Mouse (Mus musculus): ENCODE data around the gene Kazn.

Kazn gene

DNA sequence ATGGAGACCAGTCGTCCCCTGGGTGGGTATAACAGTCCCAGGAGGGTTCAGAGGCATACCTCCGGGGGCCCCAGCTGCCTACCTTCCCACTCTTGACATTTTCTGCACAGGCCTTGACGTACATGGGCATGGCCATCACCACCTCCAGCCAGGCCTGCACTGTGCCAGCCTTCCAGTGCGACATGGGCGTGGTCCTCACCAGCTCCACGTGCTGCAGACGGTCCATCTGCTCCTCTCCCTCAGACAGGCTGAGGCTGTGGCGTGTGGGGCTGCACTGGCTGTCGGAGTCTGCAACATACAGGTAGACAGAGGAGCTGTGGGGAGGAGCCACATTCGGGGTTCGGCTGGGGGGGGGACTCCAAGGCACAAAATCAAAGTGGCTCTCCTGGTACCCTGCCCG lies 121.2 kb downstream of the Kazn start:
- DNase-seq (ENCODE audit: low read depth) = no peak

DNA sequence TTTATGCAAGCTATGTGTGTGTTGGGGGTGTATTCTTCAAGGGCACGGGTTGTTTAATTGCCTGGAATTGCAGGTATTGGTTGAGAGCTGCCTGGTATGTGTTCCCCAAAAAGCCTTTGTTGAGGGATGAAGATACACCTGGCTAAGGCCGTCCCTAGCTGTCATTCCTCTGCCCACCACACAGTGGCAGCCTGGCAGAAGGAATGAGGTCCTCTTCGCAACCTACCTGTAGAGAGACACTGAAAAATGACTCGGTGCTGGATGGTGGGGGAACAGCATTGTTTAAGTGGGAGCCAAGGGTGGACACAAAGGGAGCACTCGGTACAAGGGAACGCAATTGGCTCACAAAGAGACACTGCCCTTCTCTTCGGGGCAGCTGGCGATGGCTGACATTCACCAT lies 125.9 kb downstream of the Kazn start:
- no peak for DNase-seq (ENCODE audit: low read depth)

DNA sequence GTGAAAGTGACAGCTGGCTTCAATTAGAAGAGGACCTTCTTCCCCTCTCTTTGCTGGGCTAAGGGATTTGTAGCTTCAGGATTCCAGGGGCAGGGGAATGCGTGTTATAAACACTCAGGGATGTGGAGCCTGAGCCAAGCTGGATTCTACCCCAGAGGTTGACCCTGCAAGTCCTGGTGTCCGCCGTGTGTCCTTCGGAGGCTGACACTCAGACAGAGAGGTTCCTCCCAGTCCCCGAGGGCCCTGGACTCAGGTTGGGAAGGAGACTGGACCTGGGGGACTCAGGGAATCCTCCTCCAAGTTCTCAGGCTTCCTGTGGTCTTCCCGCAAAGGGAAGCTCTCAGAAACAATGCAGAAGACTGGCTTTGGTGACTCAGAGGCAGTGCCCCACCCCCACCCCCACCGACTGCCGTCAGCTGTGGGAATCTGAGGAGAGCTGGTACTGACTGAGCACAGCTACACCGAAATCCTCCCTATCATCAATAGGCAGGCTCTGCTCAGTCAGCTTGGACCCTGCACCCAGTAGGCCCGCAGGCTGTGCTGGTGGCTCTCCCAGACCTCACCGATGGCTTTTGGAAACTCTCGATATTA lies 136.0 kb downstream of the Kazn start:
- peak; percentile 7 for DNase-seq (ENCODE audit: low read depth)

DNA sequence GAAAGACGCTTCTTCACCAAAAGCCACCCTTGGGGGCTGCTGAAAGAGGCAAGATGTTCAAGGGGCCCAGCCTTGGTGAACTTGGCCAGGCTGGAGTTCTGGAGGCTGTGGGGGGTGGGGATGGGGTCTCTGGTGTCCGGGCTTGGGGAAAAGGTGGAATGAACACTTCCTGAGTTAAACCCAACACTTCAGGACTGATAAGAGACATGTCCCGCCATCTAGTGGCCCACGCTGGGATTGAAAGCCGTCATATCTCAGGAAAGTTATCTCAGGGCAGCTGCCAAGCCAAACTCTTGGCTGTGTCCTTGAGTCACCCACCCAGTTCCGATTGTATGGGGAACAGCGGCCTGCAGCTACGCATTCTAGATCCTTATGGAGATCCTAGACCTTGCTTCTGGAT lies 140.9 kb downstream of the Kazn start:
- DNase-seq (ENCODE audit: low read depth) = peak; percentile 57

DNA sequence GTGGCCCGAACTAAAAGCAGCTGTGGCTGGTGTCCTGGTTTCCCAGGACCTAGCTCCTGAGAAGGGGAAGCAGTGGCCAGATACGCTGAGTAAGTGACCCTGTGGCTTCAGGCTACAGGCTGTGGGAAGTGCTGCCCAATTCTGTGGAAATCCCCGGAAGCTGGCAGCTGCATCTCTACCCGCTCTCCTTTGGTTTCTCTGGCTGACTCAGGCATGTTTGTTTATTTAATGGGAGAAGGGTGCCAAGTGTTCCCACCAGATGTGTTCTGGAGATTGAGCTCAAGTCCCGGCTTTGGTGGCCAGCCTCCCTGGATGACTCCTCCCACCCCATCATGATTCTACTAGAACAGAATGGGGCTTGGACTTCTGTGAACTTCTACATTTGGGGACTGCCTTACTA lies 141.3 kb downstream of the Kazn start:
- peak; percentile 96 for DNase-seq (ENCODE audit: low read depth)

DNA sequence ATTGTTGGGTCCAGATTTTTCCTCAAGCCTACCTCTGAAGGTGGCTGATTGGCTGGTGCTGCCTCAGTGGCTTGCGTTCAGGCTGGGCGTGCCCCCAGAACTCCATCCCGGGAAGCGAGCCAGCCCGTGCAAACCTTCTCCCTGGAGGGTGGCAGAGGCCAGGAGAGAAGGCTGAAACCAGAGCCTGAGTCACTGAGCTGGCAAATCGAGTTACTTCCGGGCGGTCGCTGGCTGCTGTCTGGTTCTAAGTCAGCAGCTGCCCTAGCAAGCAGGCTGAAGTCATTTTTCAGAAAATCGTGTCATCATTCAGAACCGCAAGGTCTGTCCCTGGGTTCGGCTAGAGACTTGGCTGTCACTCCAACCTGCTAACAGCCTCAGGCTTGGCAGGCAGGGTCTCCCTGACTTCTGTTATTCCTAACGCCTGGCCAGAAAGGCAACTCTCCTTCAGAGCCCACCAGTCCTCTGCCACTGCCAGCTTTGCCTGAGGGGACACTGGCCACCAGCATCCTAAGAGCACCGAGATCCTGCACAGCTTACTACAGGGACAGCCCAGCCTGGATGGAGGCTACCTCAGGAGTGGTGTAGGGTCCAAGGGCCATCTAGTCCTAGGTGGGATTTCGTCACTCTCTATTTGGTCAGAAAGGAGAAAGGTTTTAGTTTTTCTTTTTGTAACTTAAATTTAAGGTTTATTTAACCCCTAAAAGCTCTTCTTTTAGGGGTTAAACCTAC lies 143.5 kb downstream of the Kazn start:
- DNase-seq (ENCODE audit: low read depth) = peak; percentile 88

DNA sequence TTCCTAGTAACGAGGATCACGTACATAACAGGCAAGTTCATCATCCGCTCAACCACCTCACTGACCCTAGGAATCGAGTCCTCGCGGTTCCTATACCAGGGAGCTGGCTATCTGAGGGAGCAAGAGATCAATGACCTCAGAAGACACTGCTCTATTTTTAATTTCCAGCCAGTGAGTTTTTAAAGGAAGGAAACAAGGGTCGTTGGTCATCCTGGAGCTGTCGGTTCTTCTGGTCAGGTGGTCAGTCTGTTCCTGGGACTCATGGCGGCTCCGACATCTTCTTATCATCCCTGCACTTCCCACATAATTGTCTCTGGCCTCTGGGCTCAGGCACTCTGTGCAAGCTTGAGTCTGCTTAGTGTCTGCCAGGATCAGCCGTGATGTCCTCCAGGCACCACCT lies 144.8 kb downstream of the Kazn start:
- no peak for DNase-seq (ENCODE audit: low read depth)

DNA sequence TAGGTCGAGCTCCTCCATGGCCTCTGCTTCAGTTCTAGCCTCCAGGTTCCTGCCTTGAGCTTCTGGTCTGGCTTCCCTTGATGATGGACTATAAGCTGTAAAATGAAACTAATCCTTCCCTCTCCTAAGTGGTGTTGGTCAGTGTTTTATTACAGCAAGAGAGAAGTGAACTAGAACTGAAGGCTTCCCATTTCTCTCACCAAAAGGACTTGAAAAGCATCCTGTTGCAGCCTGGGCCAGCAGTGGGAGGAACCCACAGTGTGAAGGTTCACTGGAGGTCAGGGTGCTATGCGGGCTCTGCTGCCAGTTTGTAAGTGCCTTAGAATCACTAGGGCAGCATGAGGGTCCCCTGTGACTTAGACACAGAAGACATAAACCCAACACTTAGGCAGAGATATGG lies 148.1 kb downstream of the Kazn start:
- DNase-seq (ENCODE audit: low read depth) = no peak

DNA sequence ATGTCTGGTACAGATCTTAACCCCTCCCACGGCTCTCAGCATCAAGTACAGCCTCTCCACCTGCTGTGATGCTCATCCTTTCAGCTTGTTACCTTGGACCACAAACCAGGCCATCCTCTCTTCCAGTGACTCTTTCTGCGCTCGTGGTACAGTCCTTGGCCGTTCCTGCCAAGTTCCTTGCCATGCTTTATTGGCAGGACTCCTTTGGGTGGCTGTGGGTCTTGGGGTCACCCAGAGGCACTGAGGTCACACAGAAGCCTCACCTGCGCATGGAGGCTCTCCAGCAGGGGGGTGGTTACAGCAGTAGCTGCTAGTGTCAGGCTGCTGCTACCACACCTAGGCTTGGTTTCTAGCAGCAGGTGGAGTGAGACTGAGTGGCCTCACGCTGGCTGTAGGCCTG lies 149.2 kb downstream of the Kazn start:
- no peak for DNase-seq (ENCODE audit: low read depth)

DNA sequence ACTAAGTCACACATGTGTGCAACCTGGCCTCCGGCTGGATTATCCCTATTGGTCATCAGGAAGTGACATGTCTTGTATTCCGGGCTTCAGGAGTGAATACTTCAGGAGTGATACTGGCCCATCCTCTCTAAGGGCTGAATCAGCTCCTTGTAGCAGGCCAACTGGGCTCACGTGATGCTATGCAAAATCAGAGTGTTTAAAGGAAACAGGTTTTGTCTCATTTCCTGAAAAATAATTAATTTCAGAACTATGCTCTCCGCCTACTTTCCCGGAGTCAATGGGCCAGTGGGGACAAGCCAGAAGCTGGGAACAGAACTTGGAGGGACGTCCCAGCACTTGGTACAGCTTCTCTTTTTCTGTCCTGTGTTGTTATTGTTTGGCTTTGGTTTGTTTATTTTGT lies 150.4 kb downstream of the Kazn start:
- DNase-seq (ENCODE audit: low read depth) = no peak

DNA sequence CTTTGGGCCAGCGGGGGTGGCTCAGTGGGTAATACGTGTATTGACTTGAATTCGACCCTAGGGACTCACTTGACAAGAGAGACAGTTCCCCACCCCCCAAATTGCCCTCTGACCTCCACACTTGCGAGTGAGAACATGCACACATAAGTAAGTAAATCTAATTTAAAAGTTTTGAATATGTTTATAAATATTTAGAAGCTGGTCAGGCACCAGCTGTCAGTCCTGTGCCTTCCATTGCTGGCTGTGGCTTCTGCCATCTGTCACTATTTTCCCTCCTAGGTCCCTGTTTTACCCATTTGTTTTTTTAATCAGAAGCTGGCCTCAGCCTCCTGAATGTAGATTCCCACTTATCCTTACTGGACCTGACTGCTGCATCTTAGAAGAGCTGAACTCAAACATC lies 150.8 kb downstream of the Kazn start:
- no peak for DNase-seq (ENCODE audit: low read depth)

DNA sequence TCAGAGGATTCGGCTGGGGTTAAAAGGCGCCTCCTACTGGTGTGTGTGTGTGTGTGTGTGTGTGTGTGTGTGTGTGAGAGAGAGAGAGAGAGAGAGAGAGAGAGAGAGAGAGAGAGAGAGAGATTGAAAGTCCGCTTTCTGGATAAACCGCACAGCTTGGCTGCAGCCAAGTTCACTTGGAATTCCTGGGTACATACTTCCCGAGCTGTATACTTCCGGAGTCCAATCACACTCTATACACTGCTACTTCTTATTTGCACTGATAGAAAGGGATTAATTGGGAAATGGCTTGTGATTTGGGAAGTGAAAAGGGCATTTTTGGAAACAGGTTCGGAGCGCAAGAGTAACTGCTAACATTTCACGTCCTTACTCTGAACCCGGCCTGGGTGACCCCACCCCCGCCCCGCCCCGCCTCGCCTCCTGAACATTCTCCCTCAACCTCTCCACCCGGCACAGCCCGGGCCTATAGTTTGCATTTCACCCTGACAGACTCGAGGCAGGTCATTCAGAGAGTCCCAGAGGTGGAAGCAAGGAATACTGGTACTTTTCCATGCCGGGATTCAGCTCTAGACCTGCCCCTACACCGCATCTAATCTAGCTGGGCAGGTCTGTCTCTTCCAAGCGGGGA lies 154.2 kb downstream of the Kazn start:
- DNase-seq (ENCODE audit: low read depth) = no peak

DNA sequence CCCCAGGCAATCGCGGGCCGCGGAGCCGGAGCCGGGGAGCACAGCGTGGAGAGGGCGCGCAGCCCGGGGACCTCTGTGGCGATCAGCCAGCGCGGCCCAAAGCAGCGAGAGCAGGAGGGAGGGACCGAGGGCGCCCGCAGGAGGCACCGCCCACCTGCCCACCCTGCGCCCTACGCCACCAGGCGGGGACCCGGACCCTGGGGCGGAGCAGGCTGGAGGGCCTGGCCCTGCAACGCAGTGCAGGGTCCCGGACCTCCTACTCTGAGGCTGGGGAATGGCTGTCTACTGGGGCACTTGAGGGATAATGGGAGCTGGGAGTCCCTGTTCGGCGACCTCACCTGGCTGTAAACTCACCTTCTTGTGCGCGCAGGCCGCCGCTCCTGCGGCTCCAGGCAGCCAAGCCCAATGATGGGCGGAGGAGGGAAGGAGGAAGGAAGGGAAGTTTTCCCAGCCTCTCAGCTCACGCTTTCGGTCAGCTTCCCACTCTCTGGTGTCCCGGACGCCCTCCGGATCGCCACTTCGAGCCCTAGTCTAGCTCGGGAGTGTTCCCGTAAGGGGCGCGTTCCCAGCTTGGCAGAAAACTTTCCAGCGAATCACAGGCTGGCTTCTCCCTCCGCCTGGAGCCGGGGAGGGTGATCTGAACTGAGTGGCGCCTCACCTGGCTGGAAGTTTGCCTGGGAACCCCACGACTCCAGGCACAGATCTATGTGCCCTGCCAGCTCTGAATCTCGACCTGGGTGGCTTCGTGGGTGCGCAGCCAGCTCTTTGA lies 154.9 kb downstream of the Kazn start, which contains the start of gene Tmem51:
TSS of gene Tmem51 (minus strand) at position 174 of the 769 bp plus-strand sequence.
- no peak for DNase-seq (ENCODE audit: low read depth)

DNA sequence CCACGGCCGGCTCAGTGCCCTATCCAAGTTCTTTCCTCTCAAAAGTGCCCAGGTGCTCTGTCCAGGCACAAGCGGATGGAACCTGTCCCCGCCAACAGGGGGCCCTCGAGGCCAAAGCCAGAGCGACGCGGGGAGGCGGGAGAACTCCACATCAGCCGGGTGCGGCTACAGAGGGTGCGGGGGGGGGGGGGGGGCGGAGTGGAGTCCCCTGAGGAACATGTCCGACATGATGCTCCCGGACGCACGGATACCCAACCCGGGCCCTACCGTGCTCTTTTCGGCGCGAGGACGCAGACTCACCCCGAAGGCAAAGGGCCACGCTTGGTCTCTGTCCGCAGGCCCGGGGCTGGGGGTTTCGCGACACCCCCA lies 155.5 kb downstream of the Kazn start:
- no peak for DNase-seq (ENCODE audit: low read depth)

DNA sequence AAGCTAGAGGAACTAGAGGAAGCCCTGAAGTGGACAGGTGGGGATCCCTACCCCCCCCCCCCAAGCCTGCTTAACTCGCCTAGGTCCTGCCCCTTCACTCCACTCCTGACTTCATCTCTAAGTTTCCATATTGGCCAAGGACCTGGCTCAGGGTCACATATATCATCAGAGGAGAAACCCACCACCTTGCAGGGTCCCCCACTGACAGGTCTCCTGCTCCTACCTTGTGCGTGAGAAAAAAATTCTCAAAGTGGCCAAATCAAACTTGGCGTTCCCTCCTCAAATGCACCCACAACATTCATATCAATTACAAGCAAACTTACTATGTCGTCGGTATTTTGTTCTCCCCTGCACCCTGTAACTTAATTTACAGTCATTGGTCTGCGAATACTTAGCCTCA lies 156.0 kb downstream of the Kazn start:
- DNase-seq (ENCODE audit: low read depth) = no peak

DNA sequence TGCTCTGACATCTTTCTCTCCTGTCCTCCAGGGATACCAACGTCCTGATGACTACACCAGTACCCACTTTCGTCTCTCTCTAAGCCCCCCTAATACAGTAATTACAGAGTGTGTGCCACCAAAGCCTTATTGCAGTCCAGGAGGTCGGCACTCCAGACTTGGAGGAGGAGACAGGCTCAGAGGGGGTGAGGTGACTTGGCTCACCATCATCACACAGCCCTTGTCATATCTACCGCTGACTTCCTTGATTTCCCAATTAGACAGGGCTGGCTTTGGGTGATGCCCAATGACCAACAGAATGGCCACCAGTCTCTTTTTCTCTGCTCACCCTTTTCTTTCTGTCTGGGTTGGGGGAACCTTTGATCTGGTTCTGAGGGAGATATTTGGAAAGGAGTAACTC lies 156.5 kb downstream of the Kazn start:
- no peak for DNase-seq (ENCODE audit: low read depth)

DNA sequence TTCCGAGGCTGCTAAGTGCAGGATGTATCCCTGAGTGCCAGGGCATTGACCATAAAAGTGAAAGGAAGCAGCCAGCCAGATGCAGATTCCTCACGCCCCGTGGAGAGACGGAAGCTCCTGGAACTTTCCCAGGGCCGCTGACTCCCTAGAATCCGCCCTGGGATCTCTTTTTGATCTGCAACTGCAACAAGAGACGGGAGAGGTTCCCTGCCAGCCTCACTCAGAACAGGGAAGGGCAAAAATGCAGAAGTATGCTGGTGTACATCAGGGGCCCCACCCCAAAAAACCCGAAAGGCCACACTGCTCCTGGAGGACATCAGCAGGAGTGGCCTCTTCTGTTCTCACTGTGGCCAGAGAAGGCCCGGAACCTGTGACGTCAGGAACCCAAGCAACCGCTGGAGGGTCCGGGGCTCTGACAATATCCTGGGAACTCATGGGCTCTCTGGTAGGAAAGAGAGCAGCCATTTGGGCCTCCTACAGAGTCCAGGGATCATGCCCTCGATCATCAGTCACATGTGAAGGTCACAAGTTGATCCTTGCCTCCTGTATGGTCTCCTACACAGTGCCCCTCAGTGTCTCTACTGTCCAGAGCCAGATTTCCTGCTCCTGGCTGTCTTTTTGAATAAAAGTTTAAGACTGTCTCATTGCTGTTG lies 157.4 kb downstream of the Kazn start:
- no peak for DNase-seq (ENCODE audit: low read depth)

DNA sequence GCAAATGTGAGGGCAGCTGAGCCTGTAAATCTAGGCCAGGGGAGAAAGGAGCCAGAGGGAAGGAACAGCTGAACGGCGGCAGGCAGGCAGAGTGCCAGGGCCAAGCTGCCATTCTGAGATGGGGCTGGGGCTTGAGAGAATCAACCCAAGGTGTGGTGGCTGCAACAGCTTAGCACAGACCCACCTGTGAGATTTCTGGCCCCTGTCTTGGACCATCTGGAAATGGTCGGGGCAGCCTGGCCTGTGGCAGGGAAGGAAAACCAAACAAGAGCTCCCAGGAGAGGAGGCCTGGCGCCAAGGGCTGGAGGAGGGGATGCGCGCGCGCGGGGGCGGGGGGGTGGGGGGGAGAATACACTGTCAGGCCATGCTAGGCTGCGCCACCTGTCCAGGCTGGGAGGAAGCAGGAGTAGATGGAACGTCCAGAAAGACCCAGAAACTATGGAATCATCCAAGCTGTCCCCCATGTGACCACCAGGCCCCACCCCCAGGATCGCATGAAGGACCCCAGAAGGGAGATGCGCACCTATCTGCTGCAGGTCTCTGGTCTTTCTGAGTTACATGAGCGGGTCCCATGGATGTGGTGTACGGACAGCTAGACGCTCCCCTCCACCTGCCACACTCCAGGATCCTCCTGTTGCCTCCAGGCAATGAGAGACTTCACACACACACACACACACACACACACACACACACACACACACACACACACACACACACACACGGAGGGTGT lies 158.1 kb downstream of the Kazn start:
- DNase-seq (ENCODE audit: low read depth) = no peak

DNA sequence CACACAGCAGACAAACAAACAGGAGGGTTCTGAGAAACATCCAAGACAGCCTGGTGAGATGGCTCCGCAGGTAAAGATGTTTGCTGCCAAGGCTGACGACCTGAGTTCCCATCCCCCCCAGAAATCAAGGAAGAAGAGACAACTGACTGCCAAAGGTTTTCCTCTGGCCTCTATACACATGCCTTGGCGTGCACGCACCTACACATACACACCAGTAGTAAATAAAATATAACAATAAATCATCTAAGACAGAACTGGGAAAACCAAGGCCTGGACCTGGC lies 158.8 kb downstream of the Kazn start:
- DNase-seq (ENCODE audit: low read depth) = no peak

DNA sequence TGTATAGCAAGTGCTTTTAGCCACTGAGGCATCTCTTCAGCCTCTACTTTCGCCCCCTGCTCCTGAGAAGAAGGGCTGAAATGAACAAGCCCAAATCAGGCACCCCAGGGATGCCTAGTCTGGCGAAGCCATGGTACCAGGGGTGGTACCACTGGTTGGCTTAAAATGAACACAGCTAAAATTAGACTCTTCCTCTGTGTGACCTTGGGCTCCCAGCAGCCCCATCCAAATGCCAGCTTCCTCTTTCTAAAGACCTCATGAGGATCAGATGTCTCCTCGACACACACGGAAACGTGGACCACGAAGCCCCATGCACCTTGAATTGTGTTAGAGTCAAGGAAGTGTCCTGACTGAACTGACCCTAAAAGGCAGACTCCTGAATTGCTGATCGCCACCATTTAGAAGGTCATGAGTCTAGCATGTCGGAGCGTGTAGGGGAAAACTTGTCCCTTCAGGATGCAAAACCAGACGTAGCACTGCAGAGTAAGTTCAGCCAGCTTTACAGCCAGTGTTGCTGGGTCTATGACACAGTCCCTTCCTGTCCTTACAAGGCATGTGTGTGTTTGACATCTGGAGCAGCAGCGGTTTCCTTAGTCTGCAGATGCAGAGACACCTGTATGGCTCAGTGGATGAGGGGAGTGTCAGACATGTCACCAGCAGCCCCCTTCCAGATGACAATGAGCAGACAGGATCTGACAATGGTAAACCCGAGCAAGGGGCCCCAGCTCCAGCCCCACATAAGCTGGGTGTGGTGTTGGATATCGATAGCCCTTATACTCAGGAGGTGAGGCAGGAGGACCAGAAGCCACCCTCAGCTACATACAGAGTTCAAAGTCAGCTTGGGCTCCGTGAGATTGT lies 159.3 kb downstream of the Kazn start:
- no peak for DNase-seq (ENCODE audit: low read depth)

Measured in fibroblast of lung, adult 2 months (primary cell).